Mouse (Mus musculus) megakaryocyte, embryonic 14.5 days (primary cell): ENCODE results near the gene Cntd1. TPM values are rescaled to one million over a fixed set of nuclear protein-coding genes. Genes with fewer than 3 reads are reported as not detected.

Experiments used
- H3K27me3 ChIP-seq: replicated peaks from 2 replicates; pipeline ENCODE3; 2012; ENCODE audit warnings: inconsistent platforms
- H3K36me3 ChIP-seq: replicated peaks from 2 replicates; pipeline ENCODE3; 2012; ENCODE audit warnings: low read length, inconsistent platforms, mixed read lengths
- H3K4me1 ChIP-seq: 2 replicates; pipeline ENCODE4 v1.6.1; 2012; ENCODE audit warnings: inconsistent platforms
- H3K4me3 ChIP-seq: replicated peaks from 2 replicates; pipeline ENCODE3; 2012; ENCODE audit warnings: moderate library complexity, mild to moderate bottlenecking, inconsistent platforms
- H3K9me3 ChIP-seq: 2 replicates; pipeline ENCODE4 v1.6.1; 2012; ENCODE audit warnings: inconsistent platforms
- FLI1 ChIP-seq: IDR thresholded peaks from 2 replicates; pipeline ENCODE4 v1.6.1; 2012; ENCODE audit warnings: low read length, inconsistent platforms, mixed read lengths
- GATA1 ChIP-seq: IDR thresholded peaks from 3 replicates; pipeline ENCODE4 v1.6.1; 2012; ENCODE audit warnings: mixed read lengths, low read length, inconsistent platforms, borderline replicate concordance
- polyA plus RNA-seq: library from polyadenylated mRNA; stranded (reverse); fragments of >175 nt; gene quantifications from 2 replicates; pipeline ENCODE4 v1.2.3, GENCODE M21; 2012; ENCODE audit warnings: low replicate concordance; ENCODE audit not compliant: insufficient read depth

Gene Cntd1
- polyA plus RNA-seq, 1 experiment, result not detected

GRCm38 (mm10) chr11:101263989-101264280 lies 14.9 kb upstream of the Cntd1 start:
- Histone ChIP-seq H3K4me3 (no peak overlapping the region), H3K9me3 (peaks cover 13% of the 10 kb centered on the region), H3K36me3 (peaks cover 15% of the 10 kb centered on the region), H3K4me1 (peaks cover 59% of the 10 kb centered on the region), H3K27me3 (peaks cover 74% of the 10 kb centered on the region)
- TF ChIP-seq FLI1, result no peak

- Histone ChIP-seq H3K9me3 (peaks cover 13% of the 10 kb centered on the region), H3K4me1 (peaks cover 56% of the 10 kb centered on the region), H3K27me3 (peaks cover 83% of the 10 kb centered on the region), H3K36me3 (peaks cover 7% of the 10 kb centered on the region), H3K4me3 (peak overlapping the region; percentile 42)
- TF ChIP-seq FLI1 (no peak), GATA1 (no peak)
Observed at GRCm38 (mm10) chr11:101264954-101265471, 13.8 kb upstream of the Cntd1 start.

GRCm38 (mm10) chr11:101265906-101266305 lies 12.9 kb upstream of the Cntd1 start:
- H3K36me3 ChIP-seq, result peaks cover 7% of the 10 kb centered on the region

GRCm38 (mm10) chr11:101269577-101270116 lies 9.2 kb upstream of the Cntd1 start:
- peaks cover 66% of the 10 kb centered on the region for H3K27me3 ChIP-seq
- peaks cover 10% of the 10 kb centered on the region for H3K36me3 ChIP-seq
- H3K9me3 ChIP-seq, result peaks cover 13% of the 10 kb centered on the region
- H3K4me3 ChIP-seq, result no peak overlapping the region
- TF ChIP-seq GATA1 (no peak), FLI1 (no peak)
- H3K4me1 ChIP-seq, result peaks cover 44% of the 10 kb centered on the region

More at GRCm38 (mm10) chr11:101265906-101266305, 12.9 kb upstream of the Cntd1 start:
- Histone ChIP-seq H3K27me3 (peaks cover 81% of the 10 kb centered on the region), H3K4me1 (peaks cover 56% of the 10 kb centered on the region), H3K9me3 (peaks cover 13% of the 10 kb centered on the region), H3K4me3 (no peak overlapping the region)
- TF ChIP-seq FLI1, result no peak
- no peak for TF ChIP-seq GATA1

GRCm38 (mm10) chr11:101272446-101272845 lies 6.4 kb upstream of the Cntd1 start:
- Histone ChIP-seq H3K9me3 (peaks cover 5% of the 10 kb centered on the region), H3K36me3 (peaks cover 26% of the 10 kb centered on the region), H3K27me3 (peaks cover 44% of the 10 kb centered on the region), H3K4me1 (peaks cover 63% of the 10 kb centered on the region), H3K4me3 (no peak overlapping the region)
- TF ChIP-seq FLI1 (no peak), GATA1 (no peak)

- Histone ChIP-seq H3K36me3 (peaks cover 29% of the 10 kb centered on the region), H3K4me1 (peaks cover 70% of the 10 kb centered on the region), H3K9me3 (no peaks in the 10 kb centered on the region), H3K27me3 (peaks cover 24% of the 10 kb centered on the region), H3K4me3 (peak overlapping the region; percentile 18)
- TF ChIP-seq FLI1, result no peak
Observed at GRCm38 (mm10) chr11:101275309-101275708, 3.5 kb upstream of the Cntd1 start.

GRCm38 (mm10) chr11:101276319-101277070 lies 2.3 kb upstream of the Cntd1 start:
- Histone ChIP-seq H3K36me3 (peaks cover 29% of the 10 kb centered on the region), H3K27me3 (peaks cover 20% of the 10 kb centered on the region), H3K9me3 (no peaks in the 10 kb centered on the region), H3K4me1 (peaks cover 58% of the 10 kb centered on the region), H3K4me3 (no peak overlapping the region)
- TF ChIP-seq GATA1 (no peak), FLI1 (no peak)

- peaks cover 57% of the 10 kb centered on the region for H3K4me1 ChIP-seq
- no peaks in the 10 kb centered on the region for H3K9me3 ChIP-seq
- peak overlapping the region; percentile 98 for H3K4me3 ChIP-seq
- peaks cover 15% of the 10 kb centered on the region for H3K27me3 ChIP-seq
- H3K36me3 ChIP-seq, result peaks cover 29% of the 10 kb centered on the region
- TF ChIP-seq FLI1 (no peak), GATA1 (no peak)
Observed at GRCm38 (mm10) chr11:101277381-101278222, 1.2 kb upstream of the Cntd1 start.

- no peaks in the 10 kb centered on the region for H3K9me3 ChIP-seq
- TF ChIP-seq GATA1, result no peak
- TF ChIP-seq FLI1, result no peak
- H3K4me3 ChIP-seq, result peak overlapping the region; percentile 98
- H3K4me1 ChIP-seq, result peaks cover 49% of the 10 kb centered on the region
- peaks cover 26% of the 10 kb centered on the region for H3K36me3 ChIP-seq
- peaks cover 6% of the 10 kb centered on the region for H3K27me3 ChIP-seq
Observed at GRCm38 (mm10) chr11:101279193-101279569, 369 bp downstream of the Cntd1 start.

GRCm38 (mm10) chr11:101280837-101281236 lies 2.0 kb downstream of the Cntd1 start:
- Histone ChIP-seq H3K9me3 (no peaks in the 10 kb centered on the region), H3K4me3 (peak overlapping the region; percentile 33), H3K4me1 (peaks cover 34% of the 10 kb centered on the region), H3K27me3 (peaks cover 6% of the 10 kb centered on the region), H3K36me3 (peaks cover 36% of the 10 kb centered on the region)
- TF ChIP-seq FLI1, result no peak
- no peak for TF ChIP-seq GATA1
